Mouse (Mus musculus) neural tube, embryonic 15.5 days (tissue): Measurements from ENCODE around the gene Aagab. TPM values are rescaled to one million over a fixed set of nuclear protein-coding genes. Genes with fewer than 3 reads are reported as not detected.

Experiments used
- ATAC-seq: fragments of 200-750 bp; cut with Nextera tagmentation; 2 replicates; pipeline ENCODE4 v1.8.0; 2017; ENCODE audit warnings: mild to moderate bottlenecking, moderate TSS enrichment, moderate library complexity; ENCODE audit not compliant: low FRiP score
- H3K27ac ChIP-seq: fragments of 300-500 bp; sonication (generic); replicated peaks from 2 replicates; pipeline ENCODE4 v1.5.1; 2015; ENCODE audit warnings: mild to moderate bottlenecking, inconsistent platforms
- H3K27me3 ChIP-seq: fragments of 300-500 bp; sonication (generic); replicated peaks from 2 replicates; pipeline ENCODE4 v1.6.1; 2015; ENCODE audit warnings: inconsistent platforms
- H3K36me3 ChIP-seq: fragments of 300-500 bp; sonication (generic); 2 replicates; pipeline ENCODE4 v1.6.1; 2015; ENCODE audit warnings: inconsistent platforms
- H3K4me1 ChIP-seq: fragments of 300-500 bp; sonication (generic); 2 replicates; pipeline ENCODE4 v1.6.1; 2015; ENCODE audit warnings: inconsistent platforms
- H3K4me2 ChIP-seq: fragments of 300-500 bp; sonication (generic); 2 replicates; pipeline ENCODE4 v1.6.1; 2015; ENCODE audit warnings: inconsistent platforms, mild to moderate bottlenecking, moderate library complexity
- H3K4me3 ChIP-seq: fragments of 300-500 bp; sonication (generic); replicated peaks from 2 replicates; pipeline ENCODE4 v1.5.1; 2015; ENCODE audit warnings: mild to moderate bottlenecking, inconsistent platforms
- H3K9ac ChIP-seq: fragments of 300-500 bp; sonication (generic); replicated peaks from 2 replicates; pipeline ENCODE4 v1.6.1; 2015; ENCODE audit warnings: mild to moderate bottlenecking, inconsistent platforms
- H3K9me3 ChIP-seq: fragments of 300-500 bp; sonication (generic); replicated peaks from 2 replicates; pipeline ENCODE4 v1.6.1; 2016; ENCODE audit warnings: inconsistent platforms
- WGBS: fragments of 180-500 bp; shearing (Covaris S2); methylation state at CpG from one replicate; pipeline ENCODE4 v1.1.7; 2015; ENCODE audit warnings: mixed read lengths; 5-methylcytosine and 5-hydroxymethylcytosine counted together
- polyA plus RNA-seq: library from polyadenylated mRNA; unstranded; fragments of >200 nt; fragmentation: Nextera tagmentation; extraction: Ambion mirVana; gene quantifications from 2 replicates; pipeline ENCODE4 v1.2.1, GENCODE M21; 2015

Gene Aagab
- polyA plus RNA-seq, 1 experiment from 2014 or later: 56.0 TPM

DNA sequence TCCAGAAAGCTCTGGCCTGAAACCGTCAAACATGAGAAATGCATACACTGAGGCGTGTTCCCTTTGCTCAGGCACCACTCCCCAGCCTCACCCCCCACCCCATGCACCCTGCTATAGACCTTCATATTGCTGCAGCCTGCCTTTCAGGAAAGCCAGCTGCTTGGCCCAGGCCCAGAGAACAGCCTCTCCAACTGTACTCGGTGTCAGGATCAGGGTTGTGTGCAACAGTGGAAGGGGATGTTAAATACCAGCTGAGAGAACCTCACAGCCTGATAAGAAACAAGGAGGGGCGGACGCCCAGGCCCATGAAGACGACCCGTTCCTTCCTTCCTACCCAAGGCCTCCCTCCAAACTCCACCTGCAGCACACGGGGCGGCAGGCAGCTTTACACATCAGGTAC, 79.8 kb downstream of the Aagab start:
- no peak for ATAC-seq
- 82% methylated on average over 9 of the region's 9 CpGs for WGBS
- Histone ChIP-seq H3K36me3 (no peaks in the 10 kb centered on the region), H3K9me3 (no peaks in the 10 kb centered on the region), H3K9ac (no peak overlapping the region), H3K4me2 (no peak overlapping the region), H3K27ac (no peak overlapping the region), H3K4me1 (peaks cover 3% of the 10 kb centered on the region; the same call in 1 of the 2 replicates), H3K4me3 (no peak overlapping the region), H3K27me3 (no peaks in the 10 kb centered on the region)

DNA sequence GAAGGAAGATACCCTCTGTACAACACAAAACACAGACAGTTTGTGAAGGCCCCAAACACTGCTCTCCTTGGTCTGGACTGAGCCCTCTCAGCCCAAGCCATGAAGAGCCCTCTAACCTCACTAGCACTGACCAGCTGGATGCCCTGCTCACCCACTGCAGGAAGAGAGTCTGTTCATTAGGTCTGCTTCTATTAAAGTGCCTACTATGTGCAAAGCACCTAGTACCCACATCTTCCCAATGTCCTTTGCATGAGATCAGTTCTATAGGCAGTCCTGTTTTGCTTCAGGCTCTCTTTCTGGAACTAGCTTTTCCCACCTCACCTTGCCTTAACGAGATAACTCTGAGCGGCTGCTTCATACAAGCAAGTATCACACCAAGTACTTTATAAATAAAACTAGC, 80.5 kb downstream of the Aagab start:
- WGBS: 93% methylated on average over 2 of the region's 2 CpGs

DNA sequence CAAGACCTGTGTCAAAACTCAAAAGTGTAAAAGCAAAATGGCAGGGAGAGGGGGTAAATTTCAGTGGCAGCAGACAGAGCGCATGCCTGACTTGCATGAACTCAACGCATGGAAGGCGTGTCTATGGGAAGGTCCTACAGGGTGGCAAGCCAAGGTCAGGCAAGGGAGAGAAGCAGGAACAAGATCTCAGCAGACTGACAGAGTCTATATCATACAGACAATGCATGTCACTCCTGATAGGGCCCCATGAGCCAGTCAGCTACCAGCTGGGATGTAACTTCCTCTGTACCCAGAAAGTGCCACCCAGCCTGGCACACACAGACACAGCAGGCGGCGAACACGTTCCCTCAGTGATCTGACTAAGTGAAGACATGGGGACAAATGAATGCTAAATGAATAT, 81.8 kb downstream of the Aagab start:
- ATAC-seq: no peak
- H3K9me3 ChIP-seq: no peaks in the 10 kb centered on the region
- H3K4me1 ChIP-seq: peaks cover 5% of the 10 kb centered on the region; the same call in 1 of the 2 replicates
- H3K4me2 ChIP-seq: no peak overlapping the region
- H3K9ac ChIP-seq: no peak overlapping the region
- WGBS: 96% methylated on average over 6 of the region's 6 CpGs
- H3K27me3 ChIP-seq: no peaks in the 10 kb centered on the region
- H3K36me3 ChIP-seq: no peaks in the 10 kb centered on the region
- no peak overlapping the region for H3K4me3 ChIP-seq
- H3K27ac ChIP-seq: no peak overlapping the region

More for the DNA sequence above, 80.5 kb downstream of the Aagab start:
- peaks cover 5% of the 10 kb centered on the region; the same call in 1 of the 2 replicates for H3K4me1 ChIP-seq
- H3K9me3 ChIP-seq: no peaks in the 10 kb centered on the region
- H3K27ac ChIP-seq: no peak overlapping the region
- no peak overlapping the region for H3K9ac ChIP-seq
- no peak for ATAC-seq
- H3K4me2 ChIP-seq: no peak overlapping the region
- no peaks in the 10 kb centered on the region for H3K36me3 ChIP-seq
- no peak overlapping the region for H3K4me3 ChIP-seq
- H3K27me3 ChIP-seq: no peaks in the 10 kb centered on the region

DNA sequence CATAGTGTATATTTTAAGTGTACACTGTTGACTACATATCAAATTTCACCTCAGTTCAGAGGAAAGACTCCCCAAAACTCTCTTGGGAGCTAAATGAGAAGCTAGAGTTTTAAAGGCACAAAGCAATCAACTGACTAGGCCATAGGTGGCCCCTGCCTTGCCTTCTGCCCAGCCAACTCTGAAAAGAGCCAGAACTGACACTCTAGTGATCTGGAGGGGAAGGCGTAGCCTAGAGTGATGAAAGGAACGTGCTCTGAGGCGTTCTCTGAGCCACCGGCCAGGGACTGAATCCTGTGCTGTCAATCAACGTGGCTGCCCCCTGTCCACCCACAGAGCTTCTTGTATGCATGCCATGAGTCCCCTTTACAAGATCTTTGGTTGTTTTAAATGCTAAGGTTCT, 82.9 kb downstream of the Aagab start:
- Histone ChIP-seq H3K9ac (no peak overlapping the region), H3K4me3 (no peak overlapping the region), H3K4me1 (peaks cover 5% of the 10 kb centered on the region; the same call in 1 of the 2 replicates), H3K36me3 (no peaks in the 10 kb centered on the region), H3K4me2 (no peak overlapping the region), H3K27ac (no peak overlapping the region), H3K9me3 (no peaks in the 10 kb centered on the region), H3K27me3 (no peaks in the 10 kb centered on the region)
- no peak for ATAC-seq
- WGBS: 86% methylated on average over 5 of the region's 5 CpGs

DNA sequence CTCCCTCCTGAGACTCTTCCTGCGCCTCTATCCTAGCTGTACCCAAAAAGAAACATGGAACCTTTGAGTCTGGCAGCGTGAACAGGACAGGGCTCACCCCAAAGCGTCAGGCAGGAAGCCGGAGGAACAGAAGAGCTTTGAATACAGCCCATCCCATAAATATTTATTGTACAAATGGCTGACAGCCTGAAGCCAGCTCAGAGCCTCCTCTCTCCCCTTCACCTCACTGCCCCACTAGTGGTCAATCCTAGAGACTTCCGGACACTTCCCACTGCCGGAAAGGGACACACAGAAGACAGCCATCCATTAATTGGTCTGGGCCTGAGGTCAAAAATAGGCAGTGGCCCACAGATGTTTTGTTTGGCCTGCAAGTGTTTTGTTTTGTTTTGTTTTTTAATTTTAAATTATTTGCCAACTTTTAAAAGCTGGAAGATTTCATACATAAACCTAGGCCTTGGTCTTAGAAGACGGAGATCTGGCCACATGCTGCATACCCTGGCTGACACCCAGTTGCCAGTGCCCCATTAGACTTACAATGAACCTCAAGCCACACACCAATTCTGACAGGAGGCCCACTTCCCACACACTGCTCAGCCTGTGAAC, 85.1 kb downstream of the Aagab start:
- WGBS: 66% methylated on average over 7 of the region's 7 CpGs
- H3K27ac ChIP-seq: no peak overlapping the region
- no peak overlapping the region for H3K4me2 ChIP-seq
- no peak overlapping the region for H3K4me3 ChIP-seq
- no peaks in the 10 kb centered on the region for H3K27me3 ChIP-seq
- H3K4me1 ChIP-seq: peaks cover 8% of the 10 kb centered on the region; the same call in 1 of the 2 replicates
- H3K36me3 ChIP-seq: no peaks in the 10 kb centered on the region
- no peak for ATAC-seq
- no peaks in the 10 kb centered on the region for H3K9me3 ChIP-seq
- no peak overlapping the region for H3K9ac ChIP-seq

DNA sequence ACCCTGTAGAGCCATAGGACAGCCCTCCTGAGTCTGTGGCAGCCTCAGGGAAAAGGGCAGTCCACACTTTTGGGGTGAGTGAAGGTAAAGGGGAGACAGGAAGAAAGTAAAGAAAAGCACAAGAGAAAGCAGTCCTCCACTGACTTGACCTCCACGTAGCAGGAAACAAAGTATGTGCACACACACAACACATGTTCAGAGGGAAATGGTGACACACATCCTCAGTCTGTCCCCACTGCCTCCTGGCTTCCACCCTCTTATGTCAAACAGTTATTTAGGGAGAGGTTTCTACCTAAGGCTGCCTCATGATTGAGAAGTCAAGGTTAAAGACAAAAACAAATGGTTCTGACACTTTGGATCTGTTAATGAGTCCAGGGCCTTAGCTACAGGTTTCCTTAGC, 88.1 kb downstream of the Aagab start:
- no peak for ATAC-seq
- WGBS: 97% methylated on average over 1 of the region's 1 CpGs
- H3K4me2 ChIP-seq: no peak overlapping the region
- H3K27ac ChIP-seq: no peak overlapping the region
- H3K4me3 ChIP-seq: no peak overlapping the region
- no peak overlapping the region for H3K9ac ChIP-seq
- no peaks in the 10 kb centered on the region for H3K36me3 ChIP-seq
- no peaks in the 10 kb centered on the region for H3K9me3 ChIP-seq
- no peaks in the 10 kb centered on the region for H3K27me3 ChIP-seq
- peaks cover 8% of the 10 kb centered on the region; the same call in 1 of the 2 replicates for H3K4me1 ChIP-seq

DNA sequence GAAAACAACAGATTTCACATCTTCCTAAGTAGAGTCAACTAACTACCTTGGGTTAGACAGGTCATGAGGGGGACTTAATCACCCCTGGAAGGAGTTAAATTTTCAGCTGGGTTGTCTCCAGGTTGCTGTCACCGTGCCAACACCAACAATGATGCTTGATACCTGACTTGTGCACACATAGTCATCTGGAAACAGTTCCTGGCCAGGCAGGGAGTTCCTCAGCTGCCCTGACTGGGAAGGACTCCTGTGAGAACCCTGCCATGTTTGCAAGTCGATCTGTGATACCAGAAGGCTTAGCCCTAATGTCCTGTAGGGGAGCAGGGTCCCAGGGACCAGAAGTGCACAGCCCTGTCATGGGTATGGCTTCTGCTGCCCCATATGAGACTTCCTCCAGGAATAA, 89.5 kb downstream of the Aagab start:
- Histone ChIP-seq H3K9me3 (no peaks in the 10 kb centered on the region), H3K9ac (no peak overlapping the region), H3K4me3 (no peak overlapping the region), H3K4me1 (peaks cover 19% of the 10 kb centered on the region), H3K36me3 (no peaks in the 10 kb centered on the region), H3K4me2 (no peak overlapping the region), H3K27ac (no peak overlapping the region), H3K27me3 (no peaks in the 10 kb centered on the region)
- no peak for ATAC-seq
- WGBS: 84% methylated on average over 2 of the region's 2 CpGs

Other genes with a start within 250 kb of the Aagab start
- gene Map2k5, start 224.8 kb upstream of the Aagab start, polyA plus RNA-seq: 33.3 and 34.3 TPM in 2 replicates
- 75.0 and 84.6 TPM in 2 replicates for gene 2300009A05Rik, start 203.4 kb upstream of the Aagab start, polyA plus RNA-seq
- gene Iqch, start 167 bp upstream of the Aagab start, polyA plus RNA-seq: 0.12 and 0.24 TPM in 2 replicates
- gene Smad3, start 155.3 kb downstream of the Aagab start, polyA plus RNA-seq: 8.7 and 12.2 TPM in 2 replicates